Mouse (Mus musculus): ENCODE measurements around the gene Fam89b.

Gene Fam89b

GRCm38 (mm10) chr19:5740320-5741317, 11.2 kb upstream of the Fam89b start, which contains the start of gene Ltbp3:
TSS of gene Ltbp3 (plus strand) at chr19:5740904.
- in situ Hi-C loops (cut with MboI; ENCODE audit: low sequenced_read_pairs) = no loop called here

- in situ Hi-C loops (cut with MboI; ENCODE audit: low sequenced_read_pairs) = no loop called here
Observed at GRCm38 (mm10) chr19:5739446-5739845, 10.0 kb upstream of the Fam89b start.

- in situ Hi-C loops (cut with MboI; ENCODE audit: low sequenced_read_pairs) = no loop called here
Observed at GRCm38 (mm10) chr19:5734325-5734724, 4.9 kb upstream of the Fam89b start.

GRCm38 (mm10) chr19:5731264-5731978, 2.0 kb upstream of the Fam89b start:
- in situ Hi-C loops (cut with MboI; ENCODE audit: low sequenced_read_pairs) = no loop called here

- in situ Hi-C loops (cut with MboI; ENCODE audit: low sequenced_read_pairs) = no loop called here
Observed at GRCm38 (mm10) chr19:5730314-5731186, 1.1 kb upstream of the Fam89b start.

- in situ Hi-C loops (cut with MboI; ENCODE audit: low sequenced_read_pairs) = no loop called here
Observed at GRCm38 (mm10) chr19:5728631-5729443, 616 bp downstream of the Fam89b start.

- in situ Hi-C loops (cut with MboI; ENCODE audit: low sequenced_read_pairs) = no loop called here
Observed at GRCm38 (mm10) chr19:5727701-5728100, 1.8 kb downstream of the Fam89b start.

GRCm38 (mm10) chr19:5726961-5727578, 2.4 kb downstream of the Fam89b start:
- in situ Hi-C loops (cut with MboI; ENCODE audit: low sequenced_read_pairs) = no loop called here

- in situ Hi-C loops (cut with MboI; ENCODE audit: low sequenced_read_pairs) = no loop called here
Observed at GRCm38 (mm10) chr19:5725767-5726515, 3.5 kb downstream of the Fam89b start, which contains the start of gene Ehbp1l1. TSS of gene Ehbp1l1 (minus strand) at chr19:5726317.

- in situ Hi-C loops (cut with MboI; ENCODE audit: low sequenced_read_pairs) = no loop called here
Observed at GRCm38 (mm10) chr19:5725029-5725707, 4.3 kb downstream of the Fam89b start.

GRCm38 (mm10) chr19:5724549-5724941, 4.9 kb downstream of the Fam89b start:
- in situ Hi-C loops (cut with MboI; ENCODE audit: low sequenced_read_pairs) = no loop called here

GRCm38 (mm10) chr19:5723934-5724548, 5.4 kb downstream of the Fam89b start:
- in situ Hi-C loops (cut with MboI; ENCODE audit: low sequenced_read_pairs) = no loop called here

GRCm38 (mm10) chr19:5722848-5723425, 6.5 kb downstream of the Fam89b start:
- in situ Hi-C loops (cut with MboI; ENCODE audit: low sequenced_read_pairs) = no loop called here

- in situ Hi-C loops (cut with MboI; ENCODE audit: low sequenced_read_pairs) = no loop called here
Observed at GRCm38 (mm10) chr19:5721233-5721632, 8.2 kb downstream of the Fam89b start.

- in situ Hi-C loops (cut with MboI; ENCODE audit: low sequenced_read_pairs) = no loop called here
Observed at GRCm38 (mm10) chr19:5716955-5717354, 12.5 kb downstream of the Fam89b start.

- in situ Hi-C loops (cut with MboI; ENCODE audit: low sequenced_read_pairs) = no loop called here
Observed at GRCm38 (mm10) chr19:5715793-5716688, 13.4 kb downstream of the Fam89b start.
